Mouse (Mus musculus): ENCODE results near the gene Fbxo40. TPM values are rescaled to one million over a fixed set of nuclear protein-coding genes. Genes with fewer than 3 reads are reported as not detected.

Fbxo40 gene
- total RNA-seq (2012; rRNA removed) (0.88 and 1.5 TPM in 2 replicates), total RNA-seq (2014; rRNA removed) (1.0 and 2.2 TPM in 2 replicates), polyA plus RNA-seq (2012; ENCODE audit: insufficient read length, low read depth) (3.0 and 3.7 TPM in 2 replicates)

DNA sequence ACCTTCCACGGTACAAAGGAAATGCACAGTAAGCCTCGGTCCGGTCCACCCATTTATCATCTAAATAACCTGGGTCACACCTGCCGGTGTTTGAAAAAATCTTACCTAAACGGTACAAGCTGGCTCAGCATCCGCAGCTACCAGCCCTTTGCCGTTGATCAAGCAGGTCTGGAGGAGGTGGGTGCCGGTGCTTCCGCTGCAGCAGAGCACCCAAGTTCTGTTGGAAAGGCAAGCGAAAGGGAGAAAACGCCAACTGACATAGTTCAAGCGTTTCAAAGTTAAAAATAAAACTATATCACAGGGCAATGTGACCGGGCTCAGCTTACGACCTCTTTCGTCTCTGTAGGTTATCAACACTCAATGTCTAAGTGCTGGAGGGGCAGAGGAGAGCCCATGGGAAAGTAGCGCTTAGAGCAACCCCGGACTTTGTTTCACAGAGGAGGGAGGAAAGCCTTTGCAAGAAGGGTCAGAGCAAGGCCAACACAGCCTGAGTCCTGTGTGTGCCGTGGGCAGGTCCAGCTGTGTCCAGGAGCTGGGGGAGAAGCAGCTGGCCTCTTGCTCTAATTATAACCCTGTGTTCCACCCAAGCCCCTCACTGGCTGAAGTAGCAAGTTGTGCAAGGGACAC is at the start of gene Fbxo40:
Gene Fbxo40 (minus strand): TSS at position 469 of the 627 bp plus-strand sequence.
- dilution Hi-C loops (cut with MboI; ENCODE audit: extremely low pct_ligation_motif_present, extremely low pct_unique_long_range_greater_than_20kb, low sequenced_read_pairs): no loop called here
- H3K4me2 ChIP-seq (ENCODE audit: insufficient read depth, low read depth, poor library complexity, severe bottlenecking): peak within 1 kb of the TSS; percentile 85

DNA sequence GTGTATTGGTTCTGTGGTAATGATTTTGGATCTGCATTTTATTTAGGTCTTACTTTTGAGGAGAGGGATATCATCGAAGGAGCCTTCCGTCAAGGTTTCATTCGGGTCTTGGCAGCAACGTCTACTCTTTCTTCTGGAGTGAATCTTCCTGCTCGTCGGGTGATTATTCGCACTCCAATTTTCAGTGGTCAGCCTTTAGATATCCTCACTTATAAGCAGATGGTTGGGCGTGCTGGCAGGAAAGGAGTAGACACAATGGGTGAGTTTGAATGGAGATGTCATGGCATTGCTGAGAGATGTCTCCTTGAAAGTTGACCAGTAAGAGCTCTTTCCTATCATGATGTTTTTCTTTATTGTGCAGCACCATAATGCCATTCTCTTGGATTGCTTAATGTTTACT is 44.5 kb upstream of the Fbxo40 start:
- in situ Hi-C loops (cut with MboI; ENCODE audit: low pct_ligation_motif_present, low pct_unique_long_range_greater_than_20kb, low sequenced_read_pairs) (no loop called here), dilution Hi-C loops (cut with MboI; ENCODE audit: extremely low pct_ligation_motif_present, extremely low pct_unique_long_range_greater_than_20kb, low sequenced_read_pairs) (no loop called here)
- Histone ChIP-seq H3K9ac (ENCODE audit: insufficient read depth, low read depth) (no peak overlapping the region), H3K79me2 (replicated peaks; ENCODE audit: control insufficient read depth, extremely low read depth, insufficient read depth, poor library complexity, severe bottlenecking) (no peaks in the 10 kb centered on the region), H3K4me3 (replicated peaks in 1 of 3; ENCODE audit: low read depth in 2 of 3, low read length in 2 of 3, poor library complexity in 1 of 3) (no peak overlapping the region), H3K36me3 (replicated peaks in 1 of 2; ENCODE audit: control insufficient read depth in 1 of 2, insufficient read depth in 1 of 2, low read length in 1 of 2) (peaks cover 41 to 70% of the 10 kb centered on the region in 2 experiments), H3K9me3 (replicated peaks; ENCODE audit: low read length) (no peaks in the 10 kb centered on the region), H3K27me3 (replicated peaks) (no peaks in the 10 kb centered on the region), H3K27ac (ENCODE audit: insufficient read depth, low read depth) (no peak overlapping the region), H3K4me1 (ENCODE audit: control insufficient read depth in 1 of 2, insufficient read depth in 2 of 2) (no peaks in the 10 kb centered on the region), H3K4me2 (ENCODE audit: insufficient read depth, low read depth, poor library complexity, severe bottlenecking) (no peak overlapping the region)
- no peak for DNase-seq (ENCODE audit: extremely low read depth)
- TF ChIP-seq MAFK (IDR thresholded peaks at IDR 0.05; ENCODE audit: insufficient replicate concordance, low read length) (no peak), ZNF384 (IDR thresholded peaks at IDR 0.05; ENCODE audit: low read depth, low read length) (no peak), MAX (IDR thresholded peaks at IDR 0.05; ENCODE audit: low read length) (no peak), NELFE (IDR thresholded peaks at IDR 0.05; ENCODE audit: low read depth, low read length) (no peak), TCF12 (IDR thresholded peaks at IDR 0.05; ENCODE audit: low read depth, low read length) (no peak), ELF1 (IDR thresholded peaks at IDR 0.05; ENCODE audit: low read depth, low read length) (no peak), IRF4 (IDR thresholded peaks at IDR 0.05; ENCODE audit: low read depth, low read length) (no peak), RCOR1 (conservative IDR thresholded peaks at IDR 0.05; ENCODE audit: low read depth, low read length) (no peak), HCFC1 (IDR thresholded peaks at IDR 0.05; ENCODE audit: low read depth, low read length) (no peak), POLR2A (IDR thresholded peaks at IDR 0.05; ENCODE audit: low read depth, low read length) (no peak), EP300 (IDR thresholded peaks at IDR 0.05; ENCODE audit: low read length) (no peak), GABPA (IDR thresholded peaks at IDR 0.05; ENCODE audit: insufficient replicate concordance, low read depth, low read length) (no peak), UBTF (IDR thresholded peaks at IDR 0.05; ENCODE audit: low read depth, low read length) (no peak), CTCF (conservative IDR thresholded peaks at IDR 0.05 in 1 of 2, IDR thresholded peaks at IDR 0.05 in 1 of 2; ENCODE audit: low read depth in 2 of 2, low read length in 2 of 2) (no peak), JUN (IDR thresholded peaks at IDR 0.05; ENCODE audit: insufficient read depth, low read depth, low read length) (no peak)

More for the DNA sequence above, at the start of gene Fbxo40:
- H3K27ac ChIP-seq (ENCODE audit: insufficient read depth, low read depth): peak within 1 kb of the TSS; percentile 79
- no peak for DNase-seq (ENCODE audit: extremely low read depth)
- H3K27me3 ChIP-seq (replicated peaks): no peaks in the 10 kb centered on the region
- no peaks in the 10 kb centered on the region for H3K36me3 ChIP-seq (replicated peaks in 1 of 2; ENCODE audit: control insufficient read depth in 1 of 2, insufficient read depth in 1 of 2, low read length in 1 of 2)
- peak within 1 kb of the TSS; percentile 43 to 55 (median 44) for H3K4me3 ChIP-seq (replicated peaks in 1 of 3; ENCODE audit: low read depth in 2 of 3, low read length in 2 of 3, poor library complexity in 1 of 3)
- peak within 1 kb of the TSS; percentile 71 for H3K9ac ChIP-seq (ENCODE audit: insufficient read depth, low read depth)
- H3K79me2 ChIP-seq (replicated peaks; ENCODE audit: control insufficient read depth, extremely low read depth, insufficient read depth, poor library complexity, severe bottlenecking): no peaks in the 10 kb centered on the region
- peaks cover 26 to 61% of the 10 kb centered on the region in 2 experiments for H3K4me1 ChIP-seq (ENCODE audit: control insufficient read depth in 1 of 2, insufficient read depth in 2 of 2)
- in situ Hi-C loops (cut with MboI; ENCODE audit: low pct_ligation_motif_present, low pct_unique_long_range_greater_than_20kb, low sequenced_read_pairs): loop anchor here (5.0 kb wide), 1 partner anchor 103 kb away; no protein-coding TSS in a partner anchor
- TF ChIP-seq ZC3H11A (IDR thresholded peaks at IDR 0.05; ENCODE audit: low read depth, low read length): no peak
- no peak for TF ChIP-seq MYC (IDR thresholded peaks at IDR 0.05; ENCODE audit: low read depth, low read length)
- TF ChIP-seq ETS1 (conservative IDR thresholded peaks at IDR 0.05; ENCODE audit: low read depth, low read length): no peak
- 0 out of 2 replicates have a peak, but pooled peaks have one; percentile 23 for TF ChIP-seq TCF12 (IDR thresholded peaks at IDR 0.05; ENCODE audit: low read depth, low read length)
- 0 out of 2 replicates have a peak, but pooled peaks have one; percentile 25 for TF ChIP-seq CHD1 (IDR thresholded peaks at IDR 0.05; ENCODE audit: low read depth, low read length)
- peak; percentile 57; the same call in 1 of the 2 replicates for TF ChIP-seq RCOR1 (conservative IDR thresholded peaks at IDR 0.05; ENCODE audit: low read depth, low read length)
- 0 out of 2 replicates have a peak, but pooled peaks have one; percentile 2 for TF ChIP-seq MXI1 (IDR thresholded peaks at IDR 0.05; ENCODE audit: low read depth, low read length)
- no peak for TF ChIP-seq ZMIZ1 (IDR thresholded peaks at IDR 0.05; ENCODE audit: low read depth, low read length)
- TF ChIP-seq MEF2A (IDR thresholded peaks at IDR 0.05; ENCODE audit: borderline replicate concordance, low read depth, low read length): peak; percentile 51; the same call in 1 of the 2 replicates
- no peak for TF ChIP-seq TBP (conservative IDR thresholded peaks at IDR 0.05; ENCODE audit: low read depth, low read length)
- no peak for TF ChIP-seq POLR2A (IDR thresholded peaks at IDR 0.05; ENCODE audit: low read depth, low read length)
- no peak; the same call in 1 of the 2 replicates for TF ChIP-seq MAX (IDR thresholded peaks at IDR 0.05; ENCODE audit: low read length)
- peak; percentile 16 for TF ChIP-seq IRF4 (IDR thresholded peaks at IDR 0.05; ENCODE audit: low read depth, low read length)
- TF ChIP-seq USF1 (IDR thresholded peaks at IDR 0.05; ENCODE audit: low read depth, low read length): no peak
- no peak for TF ChIP-seq E2F4 (IDR thresholded peaks at IDR 0.05; ENCODE audit: insufficient replicate concordance, low read depth, low read length)
- no peak for TF ChIP-seq BHLHE40 (IDR thresholded peaks at IDR 0.05; ENCODE audit: low read depth, low read length)
- 0 out of 2 replicates have a peak, but pooled peaks have one; percentile 34 for TF ChIP-seq MAZ (IDR thresholded peaks at IDR 0.05; ENCODE audit: low read depth, low read length)
- no peak for TF ChIP-seq RAD21 (IDR thresholded peaks at IDR 0.05; ENCODE audit: low read depth, low read length)
- TF ChIP-seq CHD2 (IDR thresholded peaks at IDR 0.05; ENCODE audit: low read length): 0 out of 2 replicates have a peak, but pooled peaks have one; percentile 13
- TF ChIP-seq NELFE (IDR thresholded peaks at IDR 0.05; ENCODE audit: low read depth, low read length): no peak
- no peak for TF ChIP-seq NRF1 (IDR thresholded peaks at IDR 0.05; ENCODE audit: low read depth, low read length)
- TF ChIP-seq JUND (conservative IDR thresholded peaks at IDR 0.05; ENCODE audit: low read depth, low read length): no peak
- 0 out of 2 replicates have a peak, but pooled peaks have one; percentile 21 for TF ChIP-seq UBTF (IDR thresholded peaks at IDR 0.05; ENCODE audit: low read depth, low read length)
- no peak for TF ChIP-seq ZKSCAN1 (IDR thresholded peaks at IDR 0.05; ENCODE audit: borderline replicate concordance, low read depth, low read length)
- 0 out of 2 replicates have a peak, but pooled peaks have one; percentile 17 for TF ChIP-seq KAT2A (IDR thresholded peaks at IDR 0.05; ENCODE audit: insufficient replicate concordance, low read length)
- peak; percentile 27; the same call in 1 of the 2 replicates for TF ChIP-seq SIN3A (IDR thresholded peaks at IDR 0.05; ENCODE audit: low read length)
- no peak for TF ChIP-seq SMC3 (IDR thresholded peaks at IDR 0.05; ENCODE audit: low read depth, low read length)
- H3K9me3 ChIP-seq (replicated peaks; ENCODE audit: low read length): peaks cover 9% of the 10 kb centered on the region
